Mouse (Mus musculus): ENCODE results near the gene Nudt10. TPM values are rescaled to one million over a fixed set of nuclear protein-coding genes. Genes with fewer than 3 reads are reported as not detected.
"Not testable (repeated sequence)": the region's sequence is repeated elsewhere in the genome, so short reads cannot be mapped to it uniquely, and the experiment has no call there.

The Nudt10 gene
- 3.6 and 4.0 TPM in 2 replicates for polyA plus RNA-seq (2015; fragmentation: Nextera tagmentation; extraction: Ambion mirVana)

DNA sequence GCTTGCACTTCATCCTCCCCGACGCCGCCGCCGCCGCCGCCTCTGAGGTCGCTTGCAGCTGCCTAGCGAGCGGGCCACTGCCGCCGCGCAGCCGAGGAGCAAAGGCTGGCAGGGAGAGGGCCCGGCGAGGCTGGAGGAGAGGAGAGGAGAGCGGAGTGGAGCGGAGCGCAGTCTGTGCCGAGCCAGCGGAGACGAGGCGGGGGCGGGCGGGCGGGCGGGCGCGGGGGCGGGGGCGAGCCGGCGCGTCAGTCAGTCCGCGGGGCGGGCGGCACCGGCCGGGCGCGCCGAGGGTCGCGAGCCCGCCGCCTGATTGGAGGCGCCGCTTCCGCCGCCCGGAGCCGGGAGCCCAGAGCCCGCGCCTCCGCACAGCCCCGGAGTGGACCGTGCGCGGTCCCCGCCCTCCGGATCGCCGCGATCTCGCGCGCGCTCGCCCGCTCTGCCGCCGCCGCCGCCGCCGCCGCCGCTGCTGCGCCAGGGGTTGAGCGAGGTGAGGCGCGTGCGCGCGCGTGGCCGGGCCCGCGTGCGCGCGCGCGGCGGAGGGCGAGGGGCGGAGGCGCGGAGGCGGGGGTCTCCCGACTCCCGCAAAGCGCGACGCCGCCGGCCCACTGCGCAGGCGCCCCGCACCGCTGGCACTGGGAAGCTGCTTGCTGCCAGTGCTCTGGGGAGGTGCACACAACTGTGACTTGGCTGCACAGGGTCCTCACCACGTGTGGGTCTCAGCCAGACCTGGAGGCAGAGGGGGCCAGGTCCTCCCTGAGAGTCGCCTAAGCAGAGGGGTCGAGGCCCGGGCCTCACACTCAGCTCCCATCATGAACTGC is at the start of gene Nudt10:
TSS of gene Nudt10 (minus strand) at position 193 of the 818 bp plus-strand sequence.
- not testable (repeated sequence) for H3K4me1 ChIP-seq; H3K36me3 ChIP-seq; H3K9me3 ChIP-seq; H3K9ac ChIP-seq; H3K27ac ChIP-seq (replicated peaks); H3K27me3 ChIP-seq (replicated peaks)
- Histone ChIP-seq H3K4me3 (peak within 1 kb of the TSS; percentile 44), H3K4me2 (peak within 1 kb of the TSS; percentile 64)
- ATAC-seq (ENCODE audit: extremely low read depth, insufficient number of reproducible peaks, low FRiP score, low TSS enrichment), result peak; percentile 68
- WGBS, result no CpG with 5 or more reads among the region's 116 CpGs

DNA sequence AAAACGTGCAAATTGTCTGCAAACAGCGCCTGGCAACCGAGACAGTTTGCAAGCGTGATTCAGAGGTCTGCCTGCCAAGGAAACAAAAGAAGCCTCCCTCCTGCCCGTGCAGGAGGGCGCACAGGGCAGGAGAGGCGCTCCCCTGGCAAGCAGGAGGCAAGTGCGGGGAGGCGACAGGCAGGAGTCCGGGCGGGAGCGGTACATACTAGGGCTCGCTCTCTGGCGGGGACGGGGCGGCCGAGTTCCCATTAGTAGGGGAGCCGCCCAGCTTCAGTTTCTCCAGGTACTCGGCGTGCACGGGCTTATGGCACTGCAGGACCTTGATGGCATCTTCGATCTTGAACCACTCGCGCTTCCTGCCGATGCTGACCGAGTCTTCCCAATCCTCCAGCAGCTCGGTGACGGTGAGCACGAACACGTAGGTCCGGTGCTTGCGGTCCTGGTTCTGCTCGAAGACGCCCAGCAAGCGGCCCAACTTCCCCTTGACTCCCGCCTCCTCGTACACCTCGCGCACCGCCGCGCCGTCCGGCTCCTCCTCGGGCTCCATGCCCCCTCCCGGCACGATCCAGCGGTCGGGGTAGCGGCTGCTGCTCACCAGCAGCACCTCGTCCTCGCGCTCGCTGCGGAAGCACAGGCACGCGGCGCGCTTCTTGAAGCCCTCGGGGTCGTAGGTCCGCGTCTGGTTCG is 536 bp downstream of the Nudt10 start:
- H3K4me1 ChIP-seq; H3K9me3 ChIP-seq; H3K27ac ChIP-seq (replicated peaks); H3K27me3 ChIP-seq (replicated peaks); H3K36me3 ChIP-seq; H3K9ac ChIP-seq: not testable (repeated sequence)
- Histone ChIP-seq H3K4me3 (peak overlapping the region; percentile 44), H3K4me2 (peak overlapping the region; percentile 64)
- ATAC-seq (ENCODE audit: extremely low read depth, insufficient number of reproducible peaks, low FRiP score, low TSS enrichment), result 0 out of 2 replicates have a peak, but pooled peaks have one; percentile 14
- 9% methylated on average over 10 of the region's 64 CpGs for WGBS

GRCm38 (mm10) chrX:6171718-6172117 is 1.1 kb downstream of the Nudt10 start:
- Histone ChIP-seq H3K9me3 (no peaks in the 10 kb centered on the region), H3K9ac (no peak overlapping the region), H3K36me3 (no peaks in the 10 kb centered on the region), H3K27me3 (replicated peaks) (no peaks in the 10 kb centered on the region), H3K4me1 (no peaks in the 10 kb centered on the region), H3K27ac (replicated peaks) (no peak overlapping the region), H3K4me2 (peak overlapping the region; percentile 64), H3K4me3 (peak overlapping the region; percentile 44)
- WGBS, result 16% methylated on average over 9 of the region's 12 CpGs
- ATAC-seq (ENCODE audit: extremely low read depth, insufficient number of reproducible peaks, low FRiP score, low TSS enrichment), result no peak

Other genes with a start within 250 kb of the Nudt10 start
- gene Nudt11, start 125.6 kb downstream of the Nudt10 start, polyA plus RNA-seq (2015; fragmentation: Nextera tagmentation; extraction: Ambion mirVana), result 4.2 and 4.8 TPM in 2 replicates
- gene AU022751, start 89.6 kb downstream of the Nudt10 start, polyA plus RNA-seq (2015; fragmentation: Nextera tagmentation; extraction: Ambion mirVana), result not detected in 2 replicates
- 0.17 and 0.38 TPM in 2 replicates for gene Bmp15, start 147.7 kb upstream of the Nudt10 start, polyA plus RNA-seq (2015; fragmentation: Nextera tagmentation; extraction: Ambion mirVana)
- gene Shroom4, start 226.8 kb upstream of the Nudt10 start, polyA plus RNA-seq (2015; fragmentation: Nextera tagmentation; extraction: Ambion mirVana), result 2.9 and 3.2 TPM in 2 replicates